Mouse (Mus musculus): Measurements from ENCODE around the gene Acsf3.

Gene Acsf3

GRCm38 (mm10) chr8:122775285-122776155 lies at the start of gene Acsf3:
TSS of gene Acsf3 (plus strand) at chr8:122775486.
- peak; percentile 54 for DNase-seq (ENCODE audit: low read depth, low spot score)

- DNase-seq (ENCODE audit: low read depth, low spot score): no peak
These were observed 48.5 kb upstream of the Acsf3 start for GRCm38 (mm10) chr8:122726789-122727188.

GRCm38 (mm10) chr8:122727412-122727811 lies 47.9 kb upstream of the Acsf3 start:
- DNase-seq (ENCODE audit: low read depth, low spot score): no peak

GRCm38 (mm10) chr8:122728630-122729029 lies 46.7 kb upstream of the Acsf3 start:
- DNase-seq (ENCODE audit: low read depth, low spot score): no peak

- no peak for DNase-seq (ENCODE audit: low read depth, low spot score)
These were observed 40.2 kb upstream of the Acsf3 start for GRCm38 (mm10) chr8:122735110-122735509.

GRCm38 (mm10) chr8:122735542-122736473 lies 39.5 kb upstream of the Acsf3 start:
- DNase-seq (ENCODE audit: low read depth, low spot score): no peak

- DNase-seq (ENCODE audit: low read depth, low spot score): no peak
These were observed 38.7 kb upstream of the Acsf3 start for GRCm38 (mm10) chr8:122736623-122737022.

GRCm38 (mm10) chr8:122737071-122737470 lies 38.2 kb upstream of the Acsf3 start:
- no peak for DNase-seq (ENCODE audit: low read depth, low spot score)

- DNase-seq (ENCODE audit: low read depth, low spot score): no peak
These were observed 37.4 kb upstream of the Acsf3 start for GRCm38 (mm10) chr8:122737886-122738285.

- DNase-seq (ENCODE audit: low read depth, low spot score): no peak
These were observed 36.1 kb upstream of the Acsf3 start for GRCm38 (mm10) chr8:122739102-122739725.

- no peak for DNase-seq (ENCODE audit: low read depth, low spot score)
These were observed 32.8 kb upstream of the Acsf3 start for GRCm38 (mm10) chr8:122742471-122742870.

- no peak for DNase-seq (ENCODE audit: low read depth, low spot score)
These were observed 30.1 kb upstream of the Acsf3 start for GRCm38 (mm10) chr8:122745022-122745749.

GRCm38 (mm10) chr8:122745750-122746275 lies 29.5 kb upstream of the Acsf3 start:
- no peak for DNase-seq (ENCODE audit: low read depth, low spot score)

- no peak for DNase-seq (ENCODE audit: low read depth, low spot score)
These were observed 28.8 kb upstream of the Acsf3 start for GRCm38 (mm10) chr8:122746439-122746838.

- DNase-seq (ENCODE audit: low read depth, low spot score): no peak
These were observed 27.5 kb upstream of the Acsf3 start for GRCm38 (mm10) chr8:122747825-122748224.

- DNase-seq (ENCODE audit: low read depth, low spot score): no peak
These were observed 25.8 kb upstream of the Acsf3 start for GRCm38 (mm10) chr8:122749333-122749958.

GRCm38 (mm10) chr8:122751342-122751741 lies 23.9 kb upstream of the Acsf3 start:
- DNase-seq (ENCODE audit: low read depth, low spot score): no peak

- DNase-seq (ENCODE audit: low read depth, low spot score): no peak
These were observed 23.1 kb upstream of the Acsf3 start for GRCm38 (mm10) chr8:122752111-122752721.

- DNase-seq (ENCODE audit: low read depth, low spot score): no peak
These were observed 16.7 kb upstream of the Acsf3 start for GRCm38 (mm10) chr8:122758597-122758996.

- no peak for DNase-seq (ENCODE audit: low read depth, low spot score)
These were observed 15.2 kb upstream of the Acsf3 start for GRCm38 (mm10) chr8:122760116-122760515.

Measured in embryo, embryonic 11.5 days (tissue).